Mouse (Mus musculus): Measurements from ENCODE around the gene Trim66. TPM values are rescaled to one million over a fixed set of nuclear protein-coding genes. Genes with fewer than 3 reads are reported as not detected.

The Trim66 gene
- total and polyA plus RNA-seq, 2 experiments from 2014 or later: 0.73 to 4.5 TPM

DNA sequence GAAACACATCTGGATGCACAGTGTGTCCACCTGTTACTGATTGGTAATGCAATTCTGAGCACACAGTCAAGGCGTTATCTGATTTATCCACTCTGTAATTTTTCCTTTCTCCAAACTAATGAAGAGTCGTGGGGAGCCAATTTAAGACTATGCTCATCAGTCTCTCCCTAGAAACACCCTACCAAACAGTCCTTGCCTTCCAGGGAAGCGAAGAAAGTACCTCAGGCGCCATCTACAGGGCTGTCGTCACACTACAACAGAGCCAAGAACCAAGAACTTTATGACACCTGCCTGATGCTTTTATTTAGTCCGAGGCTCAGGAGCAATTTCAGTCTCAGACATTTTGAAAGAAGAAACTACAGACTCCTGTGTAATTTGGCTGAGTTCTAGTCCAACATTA is 62.9 kb downstream of the Trim66 start:
- H3K27me3 ChIP-seq (ENCODE audit: insufficient read depth, low read length): no peaks in the 10 kb centered on the region
- peak; percentile 41; the same call in 1 of the 2 replicates for ATAC-seq
- 7% methylated on average over 6 of the region's 6 CpGs for WGBS

DNA sequence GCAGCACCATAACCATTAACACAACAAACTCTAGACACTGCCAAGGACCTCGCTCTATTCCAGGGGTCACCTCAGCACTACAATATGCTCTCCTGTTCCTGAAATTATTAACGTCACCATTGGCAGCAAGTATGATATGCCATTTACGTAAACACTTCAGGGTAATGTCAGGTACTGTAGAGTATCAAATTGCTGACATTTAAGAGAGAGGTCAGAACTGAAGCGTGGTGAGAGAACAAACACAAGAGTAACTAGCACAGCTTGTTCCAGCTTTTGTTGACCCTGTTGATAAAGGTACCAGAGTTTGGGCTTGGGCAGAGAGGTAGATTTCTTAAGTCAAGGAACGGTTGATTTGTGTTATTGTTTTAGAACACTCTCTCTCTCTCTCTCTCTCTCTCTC is 65.2 kb downstream of the Trim66 start:
- TF ChIP-seq CTCF (IDR thresholded peaks at IDR 0.05; ENCODE audit: low read depth): no peak
- Histone ChIP-seq H3K27ac (no peak overlapping the region), H3K27me3 (ENCODE audit: insufficient read depth, low read length) (no peaks in the 10 kb centered on the region), H3K4me1 (ENCODE audit: insufficient read depth, low read length) (peaks cover 5% of the 10 kb centered on the region; the same call in 1 of the 2 replicates), H3K4me3 (ENCODE audit: low read length) (no peak overlapping the region), H3K4me2 (ENCODE audit: low read depth, low read length) (no peak overlapping the region), H3K9me3 (ENCODE audit: low read length) (no peaks in the 10 kb centered on the region), H3K36me3 (ENCODE audit: insufficient read depth, low read length) (no peaks in the 10 kb centered on the region), H3K9ac (replicated peaks; ENCODE audit: low read length) (no peak overlapping the region)
- whole genome bisulfite sequencing: 86% methylated on average over 5 of the region's 5 CpGs
- no peak for ATAC-seq
- no peak for DNase-seq (ENCODE audit: low spot score)

More for the DNA sequence above, 62.9 kb downstream of the Trim66 start:
- TF ChIP-seq CTCF (IDR thresholded peaks at IDR 0.05; ENCODE audit: low read depth): peak; percentile 77
- H3K36me3 ChIP-seq (ENCODE audit: insufficient read depth, low read length): no peaks in the 10 kb centered on the region
- no peak overlapping the region for H3K9ac ChIP-seq (replicated peaks; ENCODE audit: low read length)
- H3K4me2 ChIP-seq (ENCODE audit: low read depth, low read length): no peak overlapping the region
- no peak overlapping the region for H3K4me3 ChIP-seq (ENCODE audit: low read length)
- no peak overlapping the region for H3K27ac ChIP-seq
- H3K9me3 ChIP-seq (ENCODE audit: low read length): no peaks in the 10 kb centered on the region
- H3K4me1 ChIP-seq (ENCODE audit: insufficient read depth, low read length): no peaks in the 10 kb centered on the region
- peak; percentile 75 for DNase-seq (ENCODE audit: low spot score)

DNA sequence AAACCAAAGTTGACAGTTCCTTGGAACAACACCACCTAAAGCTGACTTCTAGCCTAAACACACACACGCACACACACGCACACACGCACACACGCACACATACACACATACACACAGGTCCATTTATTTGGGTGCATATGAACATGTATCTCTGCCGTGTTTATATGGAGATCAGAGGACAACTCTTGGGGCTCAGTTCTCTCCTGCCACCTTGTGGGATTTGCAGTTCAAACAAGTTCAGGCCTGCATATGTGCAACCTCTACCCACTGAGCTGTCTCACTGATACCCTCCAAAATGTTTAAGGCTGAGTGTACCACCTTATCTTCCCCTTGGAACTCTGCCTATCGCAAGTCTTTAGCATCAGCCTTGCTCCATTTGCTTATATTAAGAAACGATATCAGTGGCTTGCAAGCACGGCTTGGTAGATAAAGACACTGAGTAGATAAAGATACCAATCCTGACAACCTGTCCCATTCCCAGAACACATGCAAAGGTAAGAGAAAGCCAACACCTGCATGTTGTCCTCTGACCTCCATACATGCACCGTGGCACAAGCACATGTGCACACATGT is 67.2 kb downstream of the Trim66 start:
- Histone ChIP-seq H3K27ac (no peak overlapping the region), H3K9ac (replicated peaks; ENCODE audit: low read length) (no peak overlapping the region), H3K4me2 (ENCODE audit: low read depth, low read length) (no peak overlapping the region), H3K4me3 (ENCODE audit: low read length) (no peak overlapping the region), H3K9me3 (ENCODE audit: low read length) (no peaks in the 10 kb centered on the region), H3K4me1 (ENCODE audit: insufficient read depth, low read length) (peaks cover 5% of the 10 kb centered on the region; the same call in 1 of the 2 replicates), H3K36me3 (ENCODE audit: insufficient read depth, low read length) (no peaks in the 10 kb centered on the region), H3K27me3 (ENCODE audit: insufficient read depth, low read length) (no peaks in the 10 kb centered on the region)
- 81% methylated on average over 9 of the region's 9 CpGs for WGBS
- ATAC-seq (no peak), DNase-seq (ENCODE audit: low spot score) (peak; percentile 28)
- TF ChIP-seq CTCF (IDR thresholded peaks at IDR 0.05; ENCODE audit: low read depth): peak; percentile 53

DNA sequence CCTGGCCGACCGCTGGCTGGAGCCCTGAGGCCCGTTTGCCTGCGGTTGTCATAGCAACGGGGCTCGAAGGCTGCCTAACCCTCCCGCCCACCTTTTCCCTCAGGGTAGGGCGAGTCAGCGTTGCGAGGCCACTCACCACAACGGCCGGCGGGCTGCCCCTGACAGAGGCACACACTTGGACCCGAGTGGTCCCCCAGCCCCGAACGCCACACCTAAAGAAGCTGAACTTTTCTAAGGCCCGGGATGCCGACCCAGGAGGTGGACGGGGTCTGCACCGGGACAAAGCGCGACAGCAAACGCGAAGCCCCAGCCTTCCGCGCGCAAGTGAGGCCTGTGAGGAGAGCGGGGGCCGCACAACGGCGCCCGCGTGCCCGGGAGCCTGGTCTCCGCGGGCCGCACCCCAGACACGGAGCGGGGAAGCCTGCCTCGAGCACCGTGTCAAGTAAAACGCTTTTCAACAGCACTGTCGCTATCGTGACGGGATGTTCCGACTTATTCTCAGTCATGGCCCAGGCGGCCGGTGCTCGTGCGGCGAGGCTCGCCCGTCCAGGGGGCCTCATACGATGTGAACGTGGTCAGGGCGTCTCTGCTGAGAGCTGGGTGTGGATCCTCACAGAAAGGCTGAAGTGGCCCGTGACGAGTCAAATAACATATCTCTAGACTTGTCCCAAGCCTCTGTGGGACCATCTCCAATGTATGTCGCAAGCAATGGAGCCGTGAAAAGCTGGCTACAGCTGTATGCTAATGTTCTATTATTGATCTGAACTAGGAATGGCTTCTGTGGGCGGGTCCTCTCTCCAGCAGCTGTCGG is 68.9 kb downstream of the Trim66 start, which contains the start of gene Stk33:
Stk33 (minus strand) TSS at position 301 of the 811 bp plus-strand sequence.
- WGBS: under 1% methylated on average over 60 of the region's 62 CpGs
- ATAC-seq (peak; percentile 87), DNase-seq (ENCODE audit: low spot score) (peak; percentile 82)
- Histone ChIP-seq H3K9ac (replicated peaks; ENCODE audit: low read length) (peak within 1 kb of the TSS; percentile 39), H3K4me1 (ENCODE audit: insufficient read depth, low read length) (peaks cover 5% of the 10 kb centered on the region; the same call in 1 of the 2 replicates), H3K9me3 (ENCODE audit: low read length) (no peaks in the 10 kb centered on the region), H3K36me3 (ENCODE audit: insufficient read depth, low read length) (no peaks in the 10 kb centered on the region), H3K27ac (peak within 1 kb of the TSS; percentile 48; the same call in 1 of the 2 replicates), H3K27me3 (ENCODE audit: insufficient read depth, low read length) (no peaks in the 10 kb centered on the region), H3K4me3 (ENCODE audit: low read length) (peak within 1 kb of the TSS; percentile 45), H3K4me2 (ENCODE audit: low read depth, low read length) (peak within 1 kb of the TSS; percentile 92)
- no peak for TF ChIP-seq CTCF (IDR thresholded peaks at IDR 0.05; ENCODE audit: low read depth)

DNA sequence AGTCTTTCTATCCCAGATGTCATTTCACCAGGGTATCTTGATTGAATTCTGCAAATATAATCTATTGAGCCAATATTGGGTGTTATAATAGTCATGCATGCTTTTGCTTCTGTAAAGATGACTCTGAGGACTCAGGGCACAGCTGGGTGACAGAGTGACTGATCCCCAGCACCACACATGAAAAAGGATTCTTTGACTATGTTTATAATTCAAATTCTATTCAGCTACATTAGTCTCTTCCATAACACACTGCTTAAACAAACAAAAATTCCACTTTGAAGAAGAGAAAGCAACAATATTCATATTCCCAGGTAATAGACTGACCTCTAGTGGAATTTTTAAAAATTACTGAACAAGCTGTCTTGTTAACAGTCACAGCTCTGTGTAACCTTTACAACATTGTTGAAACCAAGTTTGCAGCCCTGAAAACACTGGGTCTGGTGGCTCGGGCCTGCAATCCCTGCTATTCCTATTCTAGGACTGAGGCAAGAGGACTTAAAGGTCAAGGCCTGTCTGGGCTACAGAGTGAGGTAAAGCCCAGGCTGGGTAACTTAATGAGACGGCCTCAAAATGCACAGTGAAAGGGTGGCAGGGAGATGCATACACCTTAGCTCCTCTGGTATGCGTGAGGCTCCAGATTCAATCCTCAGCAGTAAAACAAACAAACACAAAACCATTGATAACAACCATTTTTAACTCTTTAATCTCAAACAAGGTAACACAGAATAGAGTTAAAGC is 83.3 kb downstream of the Trim66 start:
- Histone ChIP-seq H3K9ac (replicated peaks; ENCODE audit: low read length) (no peak overlapping the region), H3K27me3 (ENCODE audit: insufficient read depth, low read length) (no peaks in the 10 kb centered on the region), H3K36me3 (ENCODE audit: insufficient read depth, low read length) (no peaks in the 10 kb centered on the region), H3K4me2 (ENCODE audit: low read depth, low read length) (no peak overlapping the region), H3K27ac (no peak overlapping the region), H3K4me3 (ENCODE audit: low read length) (no peak overlapping the region), H3K4me1 (ENCODE audit: insufficient read depth, low read length) (no peaks in the 10 kb centered on the region), H3K9me3 (ENCODE audit: low read length) (0 out of 2 replicates have a peak, but pooled peaks cover 2% of the 10 kb centered on the region)
- ATAC-seq (peak; percentile 69), DNase-seq (ENCODE audit: low spot score) (peak; percentile 82)
- peak; percentile 70 for TF ChIP-seq CTCF (IDR thresholded peaks at IDR 0.05; ENCODE audit: low read depth)
- 65% methylated on average over 3 of the region's 3 CpGs for WGBS

DNA sequence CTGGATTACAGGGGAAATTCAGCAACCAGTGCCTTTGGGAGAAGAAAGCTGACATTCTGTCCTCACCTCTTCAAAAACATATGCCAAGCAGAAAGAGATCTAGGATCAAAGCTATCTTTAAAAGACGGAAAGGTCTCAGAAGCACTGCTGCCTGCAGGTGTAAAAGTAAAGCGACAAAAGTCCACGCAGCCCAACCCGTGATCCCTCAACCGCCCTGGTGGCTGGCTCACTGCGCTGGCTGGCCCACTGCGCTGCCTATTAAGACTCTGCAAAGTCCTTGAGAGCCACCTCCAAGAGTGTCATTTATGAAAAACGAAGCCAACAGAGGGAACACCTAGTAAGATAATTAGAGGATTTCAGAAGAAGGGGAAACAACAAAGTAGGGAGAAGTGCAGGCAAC is 85.1 kb downstream of the Trim66 start:
- Histone ChIP-seq H3K4me2 (ENCODE audit: low read depth, low read length) (no peak overlapping the region), H3K9ac (replicated peaks; ENCODE audit: low read length) (no peak overlapping the region), H3K27me3 (ENCODE audit: insufficient read depth, low read length) (no peaks in the 10 kb centered on the region), H3K36me3 (ENCODE audit: insufficient read depth, low read length) (no peaks in the 10 kb centered on the region), H3K9me3 (ENCODE audit: low read length) (0 out of 2 replicates have a peak, but pooled peaks cover 2% of the 10 kb centered on the region), H3K4me1 (ENCODE audit: insufficient read depth, low read length) (no peaks in the 10 kb centered on the region), H3K27ac (no peak overlapping the region), H3K4me3 (ENCODE audit: low read length) (no peak overlapping the region)
- 82% methylated on average over 8 of the region's 8 CpGs for WGBS
- TF ChIP-seq CTCF (IDR thresholded peaks at IDR 0.05; ENCODE audit: low read depth): no peak
- DNase-seq (ENCODE audit: low spot score) (no peak), ATAC-seq (no peak)
